Mouse (Mus musculus) ES-Bruce4 (cell line): ENCODE data around the gene Loxl4.

ENCODE experiments used
- CTCF ChIP-seq: IDR thresholded peaks from one replicate; pipeline ENCODE4 v1.8.1; 2011; ENCODE audit warnings: low read depth, low read length
- POLR2A ChIP-seq: IDR thresholded peaks from one replicate; pipeline ENCODE4 v1.8.1; 2011; ENCODE audit warnings: low read length; ENCODE audit not compliant: insufficient read depth

DNA sequence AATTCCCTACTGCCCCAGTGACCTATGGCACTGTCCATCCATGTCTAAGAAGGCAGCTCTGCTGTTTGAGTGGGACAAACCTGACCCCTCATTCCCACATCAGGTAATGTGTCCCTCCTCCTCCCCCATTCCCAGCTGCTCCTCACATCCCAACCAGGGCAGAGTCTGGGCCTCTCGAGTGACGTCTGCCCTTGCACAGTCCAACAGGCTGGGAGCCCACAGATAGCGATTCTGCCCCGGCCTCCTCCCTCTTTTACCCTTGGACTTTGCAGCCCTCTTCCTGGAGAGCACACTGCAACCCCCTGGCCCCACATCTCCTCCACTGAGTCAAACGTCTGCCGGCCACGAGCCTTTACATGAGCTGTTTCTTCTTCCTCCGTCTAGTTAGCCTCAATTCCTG is 10.0 kb downstream of the Loxl4 start:
- TF ChIP-seq CTCF (no peak), POLR2A (no peak)
